Mouse (Mus musculus) forebrain, embryonic 13.5 days (tissue): ENCODE data around the gene Aqp5. TPM values are rescaled to one million over a fixed set of nuclear protein-coding genes. Genes with fewer than 3 reads are reported as not detected.
A peak's percentile ranks its signal among the peaks of the same experiment; 100 is the strongest.

Source experiments
- ATAC-seq: fragments of 200-750 bp; cut with Nextera tagmentation; 2 replicates; pipeline ENCODE4 v1.8.0; 2017
- H3K27ac ChIP-seq: fragments of 300-500 bp; sonication (generic); 2 replicates; pipeline ENCODE4 v1.5.1; 2015; ENCODE audit warnings: inconsistent platforms, mild to moderate bottlenecking, moderate library complexity
- H3K27me3 ChIP-seq: fragments of 300-500 bp; sonication (generic); 2 replicates; pipeline ENCODE4 v1.6.1; 2015; ENCODE audit warnings: mild to moderate bottlenecking, inconsistent platforms
- H3K36me3 ChIP-seq: fragments of 300-500 bp; sonication (generic); 2 replicates; pipeline ENCODE4 v1.6.1; 2015; ENCODE audit warnings: mild to moderate bottlenecking, inconsistent platforms; ENCODE audit not compliant: poor library complexity, severe bottlenecking
- H3K4me1 ChIP-seq: fragments of 300-500 bp; sonication (generic); 2 replicates; pipeline ENCODE4 v1.6.1; 2015; ENCODE audit warnings: inconsistent platforms
- H3K4me2 ChIP-seq: fragments of 300-500 bp; sonication (generic); 2 replicates; pipeline ENCODE4 v1.6.1; 2015; ENCODE audit warnings: inconsistent platforms, mild to moderate bottlenecking, moderate library complexity
- H3K4me3 ChIP-seq: fragments of 300-500 bp; sonication (generic); 2 replicates; pipeline ENCODE4 v1.5.1; 2015; ENCODE audit warnings: mild to moderate bottlenecking, inconsistent platforms
- H3K9ac ChIP-seq: fragments of 300-500 bp; sonication (generic); 2 replicates; pipeline ENCODE4 v1.6.1; 2015; ENCODE audit warnings: mild to moderate bottlenecking, inconsistent platforms
- H3K9me3 ChIP-seq: fragments of 300-500 bp; sonication (generic); replicated peaks from 2 replicates; pipeline ENCODE4 v1.6.1; 2016; ENCODE audit warnings: inconsistent platforms
- WGBS: fragments of 180-500 bp; shearing (Covaris S2); methylation state at CpG from one replicate; pipeline ENCODE4 v1.1.7; 2015; 5-methylcytosine and 5-hydroxymethylcytosine counted together
- polyA plus RNA-seq: library from polyadenylated mRNA; unstranded; fragments of >200 nt; fragmentation: Nextera tagmentation; extraction: Ambion mirVana; gene quantifications from 2 replicates; pipeline ENCODE4 v1.2.1, GENCODE M21; 2015

Gene Aqp5
- 0.14 and 0.25 TPM in 2 replicates for polyA plus RNA-seq

- 2% methylated on average over 55 of the region's 83 CpGs for WGBS
- H3K27ac ChIP-seq: no peak within 1 kb of the TSS
- peak within 1 kb of the TSS; percentile 45 for H3K9ac ChIP-seq
- H3K36me3 ChIP-seq: no peaks in the 10 kb centered on the region
- peak within 1 kb of the TSS; percentile 43 for H3K4me3 ChIP-seq
- peaks cover 5% of the 10 kb centered on the region for H3K4me1 ChIP-seq
- peak; percentile 48; the same call in 1 of the 2 replicates for ATAC-seq
- peak within 1 kb of the TSS; percentile 64 for H3K4me2 ChIP-seq
- no peaks in the 10 kb centered on the region for H3K9me3 ChIP-seq
- H3K27me3 ChIP-seq: peaks cover 100% of the 10 kb centered on the region
Measured at GRCm38 (mm10) chr15:99590429-99591084, at the start of gene Aqp5. Gene Aqp5, plus strand, starts transcription at chr15:99590782.

- Histone ChIP-seq H3K9ac (no peak overlapping the region), H3K4me2 (no peak overlapping the region), H3K27ac (no peak overlapping the region), H3K36me3 (no peaks in the 10 kb centered on the region), H3K4me1 (no peaks in the 10 kb centered on the region), H3K4me3 (no peak overlapping the region), H3K9me3 (no peaks in the 10 kb centered on the region), H3K27me3 (no peaks in the 10 kb centered on the region)
- ATAC-seq: no peak
- WGBS: 79% methylated on average over 7 of the region's 7 CpGs
Measured at GRCm38 (mm10) chr15:99544047-99544446, 46.5 kb upstream of the Aqp5 start.

GRCm38 (mm10) chr15:99546596-99546995, 44.0 kb upstream of the Aqp5 start:
- no peaks in the 10 kb centered on the region for H3K4me1 ChIP-seq
- no peak overlapping the region for H3K4me2 ChIP-seq
- WGBS: 82% methylated on average over 11 of the region's 11 CpGs
- no peaks in the 10 kb centered on the region for H3K9me3 ChIP-seq
- no peaks in the 10 kb centered on the region for H3K36me3 ChIP-seq
- no peaks in the 10 kb centered on the region for H3K27me3 ChIP-seq
- no peak overlapping the region for H3K4me3 ChIP-seq
- H3K27ac ChIP-seq: no peak overlapping the region
- no peak overlapping the region for H3K9ac ChIP-seq
- ATAC-seq: no peak

- H3K4me2 ChIP-seq: no peak overlapping the region
- no peaks in the 10 kb centered on the region for H3K36me3 ChIP-seq
- no peaks in the 10 kb centered on the region for H3K4me1 ChIP-seq
- no peak overlapping the region for H3K9ac ChIP-seq
- no peak overlapping the region for H3K27ac ChIP-seq
- H3K9me3 ChIP-seq: no peaks in the 10 kb centered on the region
- ATAC-seq: no peak
- H3K4me3 ChIP-seq: no peak overlapping the region
- H3K27me3 ChIP-seq: no peaks in the 10 kb centered on the region
- 92% methylated on average over 6 of the region's 6 CpGs for WGBS
Measured at GRCm38 (mm10) chr15:99547732-99548131, 42.9 kb upstream of the Aqp5 start.

- Histone ChIP-seq H3K9me3 (no peaks in the 10 kb centered on the region), H3K27me3 (no peaks in the 10 kb centered on the region), H3K36me3 (no peaks in the 10 kb centered on the region), H3K4me1 (no peaks in the 10 kb centered on the region), H3K27ac (no peak overlapping the region), H3K4me2 (no peak overlapping the region), H3K9ac (no peak overlapping the region), H3K4me3 (no peak overlapping the region)
- 61% methylated on average over 2 of the region's 2 CpGs for WGBS
- ATAC-seq: no peak
Measured at GRCm38 (mm10) chr15:99549901-99550300, 40.7 kb upstream of the Aqp5 start.

GRCm38 (mm10) chr15:99553767-99554166, 36.8 kb upstream of the Aqp5 start:
- no peak for ATAC-seq
- Histone ChIP-seq H3K36me3 (no peaks in the 10 kb centered on the region), H3K27me3 (no peaks in the 10 kb centered on the region), H3K4me3 (no peak overlapping the region), H3K27ac (no peak overlapping the region), H3K4me1 (no peaks in the 10 kb centered on the region), H3K9me3 (no peaks in the 10 kb centered on the region), H3K4me2 (no peak overlapping the region), H3K9ac (no peak overlapping the region)
- WGBS: 84% methylated on average over 6 of the region's 6 CpGs

- Histone ChIP-seq H3K4me3 (no peak overlapping the region), H3K4me1 (peaks cover 4% of the 10 kb centered on the region; the same call in 1 of the 2 replicates), H3K36me3 (no peaks in the 10 kb centered on the region), H3K9me3 (no peaks in the 10 kb centered on the region), H3K4me2 (no peak overlapping the region), H3K27ac (no peak overlapping the region), H3K9ac (no peak overlapping the region), H3K27me3 (no peaks in the 10 kb centered on the region)
- no peak for ATAC-seq
- WGBS: 90% methylated on average over 1 of the region's 1 CpGs
Measured at GRCm38 (mm10) chr15:99558947-99559346, 31.6 kb upstream of the Aqp5 start.

GRCm38 (mm10) chr15:99560246-99560645, 30.3 kb upstream of the Aqp5 start:
- H3K9me3 ChIP-seq: no peaks in the 10 kb centered on the region
- no peak overlapping the region for H3K4me3 ChIP-seq
- no peaks in the 10 kb centered on the region for H3K27me3 ChIP-seq
- 48% methylated on average over 10 of the region's 10 CpGs for WGBS
- H3K9ac ChIP-seq: no peak overlapping the region
- H3K4me2 ChIP-seq: no peak overlapping the region
- H3K36me3 ChIP-seq: no peaks in the 10 kb centered on the region
- peaks cover 11% of the 10 kb centered on the region; the same call in 1 of the 2 replicates for H3K4me1 ChIP-seq
- no peak for ATAC-seq
- H3K27ac ChIP-seq: no peak overlapping the region

GRCm38 (mm10) chr15:99567371-99567770, 23.2 kb upstream of the Aqp5 start:
- no peaks in the 10 kb centered on the region for H3K9me3 ChIP-seq
- no peaks in the 10 kb centered on the region for H3K36me3 ChIP-seq
- H3K27ac ChIP-seq: no peak overlapping the region
- peaks cover 7% of the 10 kb centered on the region; the same call in 1 of the 2 replicates for H3K4me1 ChIP-seq
- WGBS: 85% methylated on average over 4 of the region's 4 CpGs
- ATAC-seq: no peak
- no peak overlapping the region for H3K4me3 ChIP-seq
- no peaks in the 10 kb centered on the region for H3K27me3 ChIP-seq
- H3K4me2 ChIP-seq: no peak overlapping the region
- H3K9ac ChIP-seq: no peak overlapping the region

GRCm38 (mm10) chr15:99568682-99569081, 21.9 kb upstream of the Aqp5 start:
- WGBS: 82% methylated on average over 6 of the region's 6 CpGs
- Histone ChIP-seq H3K4me2 (no peak overlapping the region), H3K36me3 (no peaks in the 10 kb centered on the region), H3K27ac (no peak overlapping the region), H3K9ac (no peak overlapping the region), H3K4me3 (no peak overlapping the region), H3K9me3 (no peaks in the 10 kb centered on the region), H3K4me1 (peaks cover 7% of the 10 kb centered on the region; the same call in 1 of the 2 replicates), H3K27me3 (no peaks in the 10 kb centered on the region)
- no peak for ATAC-seq

- Histone ChIP-seq H3K36me3 (no peaks in the 10 kb centered on the region), H3K9me3 (no peaks in the 10 kb centered on the region), H3K4me3 (no peak overlapping the region), H3K27ac (no peak overlapping the region), H3K4me1 (peaks cover 5% of the 10 kb centered on the region; the same call in 1 of the 2 replicates), H3K27me3 (no peaks in the 10 kb centered on the region), H3K9ac (no peak overlapping the region), H3K4me2 (no peak overlapping the region)
- ATAC-seq: no peak
- WGBS: 90% methylated on average over 10 of the region's 10 CpGs
Measured at GRCm38 (mm10) chr15:99569123-99569522, 21.5 kb upstream of the Aqp5 start.

- Histone ChIP-seq H3K4me1 (peaks cover 7% of the 10 kb centered on the region), H3K9me3 (no peaks in the 10 kb centered on the region), H3K36me3 (no peaks in the 10 kb centered on the region), H3K4me2 (no peak within 1 kb of the TSS), H3K27ac (no peak within 1 kb of the TSS), H3K9ac (no peak within 1 kb of the TSS), H3K27me3 (peaks cover 40% of the 10 kb centered on the region), H3K4me3 (no peak within 1 kb of the TSS)
- ATAC-seq: no peak
- 85% methylated on average over 26 of the region's 26 CpGs for WGBS
Measured at GRCm38 (mm10) chr15:99578802-99579485, 11.6 kb upstream of the Aqp5 start, which contains the start of gene Aqp2. Gene Aqp2, plus strand, starts transcription at chr15:99579055.
